Mouse (Mus musculus): ENCODE measurements at regions not wholly inside any gene's neighbourhood (a gene's known extent, or its start where the extent isn't known, plus 50 kb on each side); places are given as distances from the start of the nearest gene placed in this dataset.

- 63% methylated on average over 5 of the region's 5 CpGs for WGBS
- H3K4me1 ChIP-seq (ENCODE audit: insufficient read depth, low read length): no peaks in the 10 kb centered on the region
- H3K4me2 ChIP-seq (replicated peaks; ENCODE audit: low read depth, low read length): no peak overlapping the region
- H3K4me3 ChIP-seq (ENCODE audit: low read length): no peak overlapping the region
- no peaks in the 10 kb centered on the region for H3K9me3 ChIP-seq (ENCODE audit: low read length)
- H3K27me3 ChIP-seq (ENCODE audit: insufficient read depth, low read length): no peaks in the 10 kb centered on the region
- H3K9ac ChIP-seq (replicated peaks; ENCODE audit: low read length): no peak overlapping the region
- ATAC-seq (ENCODE audit: low FRiP score, low TSS enrichment): no peak
- no peak overlapping the region for H3K27ac ChIP-seq (ENCODE audit: low read length)
- no peaks in the 10 kb centered on the region for H3K36me3 ChIP-seq (ENCODE audit: insufficient read depth, low read length)
Observed at GRCm38 (mm10) chr4:127771966-127772500, 198.7 kb downstream of the CK137956 start.

GRCm38 (mm10) chr4:127763736-127764135 is 207.0 kb downstream of the CK137956 start:
- no peaks in the 10 kb centered on the region for H3K36me3 ChIP-seq (ENCODE audit: insufficient read depth, low read length)
- H3K27ac ChIP-seq (ENCODE audit: low read length): no peak overlapping the region
- H3K4me2 ChIP-seq (replicated peaks; ENCODE audit: low read depth, low read length): no peak overlapping the region
- no peak overlapping the region for H3K9ac ChIP-seq (replicated peaks; ENCODE audit: low read length)
- H3K9me3 ChIP-seq (ENCODE audit: low read length): no peaks in the 10 kb centered on the region
- WGBS: 83% methylated on average over 5 of the region's 5 CpGs
- H3K4me1 ChIP-seq (ENCODE audit: insufficient read depth, low read length): no peaks in the 10 kb centered on the region
- H3K4me3 ChIP-seq (ENCODE audit: low read length): no peak overlapping the region
- no peaks in the 10 kb centered on the region for H3K27me3 ChIP-seq (ENCODE audit: insufficient read depth, low read length)
- no peak for ATAC-seq (ENCODE audit: low FRiP score, low TSS enrichment)

- H3K9ac ChIP-seq (replicated peaks; ENCODE audit: low read length): no peak overlapping the region
- no peaks in the 10 kb centered on the region for H3K4me1 ChIP-seq (ENCODE audit: insufficient read depth, low read length)
- no peaks in the 10 kb centered on the region for H3K36me3 ChIP-seq (ENCODE audit: insufficient read depth, low read length)
- no peaks in the 10 kb centered on the region for H3K9me3 ChIP-seq (ENCODE audit: low read length)
- ATAC-seq (ENCODE audit: low FRiP score, low TSS enrichment): no peak
- H3K27ac ChIP-seq (ENCODE audit: low read length): no peak overlapping the region
- no peak overlapping the region for H3K4me3 ChIP-seq (ENCODE audit: low read length)
- 69% methylated on average over 9 of the region's 9 CpGs for WGBS
- H3K27me3 ChIP-seq (ENCODE audit: insufficient read depth, low read length): no peaks in the 10 kb centered on the region
- H3K4me2 ChIP-seq (replicated peaks; ENCODE audit: low read depth, low read length): no peak overlapping the region
Observed at GRCm38 (mm10) chr4:127758961-127759360, 211.8 kb downstream of the CK137956 start.

- WGBS: 88% methylated on average over 6 of the region's 6 CpGs
- H3K4me1 ChIP-seq (ENCODE audit: insufficient read depth, low read length): no peaks in the 10 kb centered on the region
- H3K27me3 ChIP-seq (ENCODE audit: insufficient read depth, low read length): no peaks in the 10 kb centered on the region
- no peak overlapping the region for H3K9ac ChIP-seq (replicated peaks; ENCODE audit: low read length)
- H3K27ac ChIP-seq (ENCODE audit: low read length): no peak overlapping the region
- ATAC-seq (ENCODE audit: low FRiP score, low TSS enrichment): no peak
- no peak overlapping the region for H3K4me2 ChIP-seq (replicated peaks; ENCODE audit: low read depth, low read length)
- no peaks in the 10 kb centered on the region for H3K9me3 ChIP-seq (ENCODE audit: low read length)
- no peaks in the 10 kb centered on the region for H3K36me3 ChIP-seq (ENCODE audit: insufficient read depth, low read length)
- no peak overlapping the region for H3K4me3 ChIP-seq (ENCODE audit: low read length)
Observed at GRCm38 (mm10) chr4:127756238-127756637, 214.5 kb downstream of the CK137956 start.

GRCm38 (mm10) chr4:127750781-127751180 is 220.0 kb downstream of the CK137956 start:
- WGBS: 88% methylated on average over 3 of the region's 3 CpGs
- Histone ChIP-seq H3K9ac (replicated peaks; ENCODE audit: low read length) (no peak overlapping the region), H3K36me3 (ENCODE audit: insufficient read depth, low read length) (no peaks in the 10 kb centered on the region), H3K9me3 (ENCODE audit: low read length) (no peaks in the 10 kb centered on the region), H3K4me2 (replicated peaks; ENCODE audit: low read depth, low read length) (no peak overlapping the region), H3K4me1 (ENCODE audit: insufficient read depth, low read length) (no peaks in the 10 kb centered on the region), H3K27ac (ENCODE audit: low read length) (no peak overlapping the region), H3K4me3 (ENCODE audit: low read length) (no peak overlapping the region), H3K27me3 (ENCODE audit: insufficient read depth, low read length) (no peaks in the 10 kb centered on the region)
- no peak for ATAC-seq (ENCODE audit: low FRiP score, low TSS enrichment)

- H3K36me3 ChIP-seq (ENCODE audit: insufficient read depth, low read length): no peaks in the 10 kb centered on the region
- 61% methylated on average over 5 of the region's 5 CpGs for WGBS
- no peaks in the 10 kb centered on the region for H3K27me3 ChIP-seq (ENCODE audit: insufficient read depth, low read length)
- no peak overlapping the region for H3K4me3 ChIP-seq (ENCODE audit: low read length)
- ATAC-seq (ENCODE audit: low FRiP score, low TSS enrichment): no peak
- H3K9ac ChIP-seq (replicated peaks; ENCODE audit: low read length): no peak overlapping the region
- H3K4me2 ChIP-seq (replicated peaks; ENCODE audit: low read depth, low read length): no peak overlapping the region
- no peaks in the 10 kb centered on the region for H3K4me1 ChIP-seq (ENCODE audit: insufficient read depth, low read length)
- H3K27ac ChIP-seq (ENCODE audit: low read length): no peak overlapping the region
- H3K9me3 ChIP-seq (ENCODE audit: low read length): no peaks in the 10 kb centered on the region
Observed at GRCm38 (mm10) chr4:127747876-127748275, 222.9 kb downstream of the CK137956 start.

- H3K36me3 ChIP-seq (ENCODE audit: insufficient read depth, low read length): no peaks in the 10 kb centered on the region
- no peak overlapping the region for H3K9ac ChIP-seq (replicated peaks; ENCODE audit: low read length)
- no peaks in the 10 kb centered on the region for H3K9me3 ChIP-seq (ENCODE audit: low read length)
- no peaks in the 10 kb centered on the region for H3K27me3 ChIP-seq (ENCODE audit: insufficient read depth, low read length)
- no peaks in the 10 kb centered on the region for H3K4me1 ChIP-seq (ENCODE audit: insufficient read depth, low read length)
- H3K4me3 ChIP-seq (ENCODE audit: low read length): no peak overlapping the region
- no peak for ATAC-seq (ENCODE audit: low FRiP score, low TSS enrichment)
- WGBS: 68% methylated on average over 2 of the region's 2 CpGs
- H3K27ac ChIP-seq (ENCODE audit: low read length): no peak overlapping the region
- H3K4me2 ChIP-seq (replicated peaks; ENCODE audit: low read depth, low read length): no peak overlapping the region
Observed at GRCm38 (mm10) chr4:127736781-127737180, 234.0 kb downstream of the CK137956 start.

- H3K9ac ChIP-seq (replicated peaks; ENCODE audit: low read length): no peak overlapping the region
- H3K36me3 ChIP-seq (ENCODE audit: insufficient read depth, low read length): no peaks in the 10 kb centered on the region
- H3K4me1 ChIP-seq (ENCODE audit: insufficient read depth, low read length): no peaks in the 10 kb centered on the region
- H3K4me3 ChIP-seq (ENCODE audit: low read length): no peak overlapping the region
- H3K27me3 ChIP-seq (ENCODE audit: insufficient read depth, low read length): no peaks in the 10 kb centered on the region
- ATAC-seq (ENCODE audit: low FRiP score, low TSS enrichment): no peak
- no peak overlapping the region for H3K4me2 ChIP-seq (replicated peaks; ENCODE audit: low read depth, low read length)
- no peak overlapping the region for H3K27ac ChIP-seq (ENCODE audit: low read length)
- no peaks in the 10 kb centered on the region for H3K9me3 ChIP-seq (ENCODE audit: low read length)
- 69% methylated on average over 5 of the region's 5 CpGs for WGBS
Observed at GRCm38 (mm10) chr4:127736151-127736550, 234.6 kb downstream of the CK137956 start.

GRCm38 (mm10) chr4:127734641-127735040 is 236.1 kb downstream of the CK137956 start:
- Histone ChIP-seq H3K27ac (ENCODE audit: low read length) (no peak overlapping the region), H3K4me1 (ENCODE audit: insufficient read depth, low read length) (no peaks in the 10 kb centered on the region), H3K27me3 (ENCODE audit: insufficient read depth, low read length) (no peaks in the 10 kb centered on the region), H3K9ac (replicated peaks; ENCODE audit: low read length) (no peak overlapping the region), H3K36me3 (ENCODE audit: insufficient read depth, low read length) (no peaks in the 10 kb centered on the region), H3K4me2 (replicated peaks; ENCODE audit: low read depth, low read length) (no peak overlapping the region), H3K4me3 (ENCODE audit: low read length) (no peak overlapping the region), H3K9me3 (ENCODE audit: low read length) (no peaks in the 10 kb centered on the region)
- 71% methylated on average over 8 of the region's 8 CpGs for WGBS
- ATAC-seq (ENCODE audit: low FRiP score, low TSS enrichment): no peak

GRCm38 (mm10) chr4:127718661-127719060 is 252.1 kb downstream of the CK137956 start:
- no peak overlapping the region for H3K9ac ChIP-seq (replicated peaks; ENCODE audit: low read length)
- no peak overlapping the region for H3K27ac ChIP-seq (ENCODE audit: low read length)
- H3K4me2 ChIP-seq (replicated peaks; ENCODE audit: low read depth, low read length): no peak overlapping the region
- H3K4me1 ChIP-seq (ENCODE audit: insufficient read depth, low read length): no peaks in the 10 kb centered on the region
- no peak for ATAC-seq (ENCODE audit: low FRiP score, low TSS enrichment)
- H3K9me3 ChIP-seq (ENCODE audit: low read length): no peaks in the 10 kb centered on the region
- no peaks in the 10 kb centered on the region for H3K27me3 ChIP-seq (ENCODE audit: insufficient read depth, low read length)
- no peaks in the 10 kb centered on the region for H3K36me3 ChIP-seq (ENCODE audit: insufficient read depth, low read length)
- H3K4me3 ChIP-seq (ENCODE audit: low read length): no peak overlapping the region
- WGBS: 83% methylated on average over 5 of the region's 5 CpGs

Data from kidney, embryonic 16.5 days (tissue).